Mouse (Mus musculus) thymus, adult 2 months (tissue): Measurements from ENCODE around the gene Nadsyn1.

Experiments used
- CTCF ChIP-seq: fragments of 200-500 bp; IDR thresholded peaks from 2 replicates; pipeline ENCODE4 v1.5.1; 2012; ENCODE audit warnings: mild to moderate bottlenecking, control low read depth, low read length, moderate library complexity, borderline replicate concordance; ENCODE audit not compliant: control insufficient read depth, poor library complexity, insufficient read depth; ENCODE audit errors: extremely low read depth
- POLR2A ChIP-seq: fragments of 200-500 bp; IDR thresholded peaks from 2 replicates; pipeline ENCODE4 v1.6.1; 2012; ENCODE audit warnings: mild to moderate bottlenecking, low read length, control low read depth, moderate library complexity; ENCODE audit not compliant: control insufficient read depth, poor library complexity, insufficient read depth; ENCODE audit errors: extremely low read depth

GRCm38 (mm10) chr7:143798783-143799182 is 23.9 kb downstream of the Nadsyn1 start:
- TF ChIP-seq CTCF, result no peak
- no peak for TF ChIP-seq POLR2A
